Mouse (Mus musculus) liver, embryonic 14.5 days (tissue): ENCODE measurements at regions not wholly inside any gene's neighbourhood (a gene's known extent, or its start where the extent isn't known, plus 50 kb on each side); places are given as distances from the start of the nearest gene placed in this dataset.

ENCODE experiments used
- CTCF ChIP-seq: IDR thresholded peaks from 2 replicates; pipeline ENCODE4 v1.5.1; 2016; ENCODE audit warnings: antibody characterized with exemption, low read depth, control low read depth
- EP300 ChIP-seq: IDR thresholded peaks from 2 replicates; pipeline ENCODE4 v1.6.1; 2016; ENCODE audit warnings: antibody characterized with exemption, low read depth

GRCm38 (mm10) chr4:80752259-80752658, 81.7 kb upstream of the Tyrp1 start:
- TF ChIP-seq CTCF (no peak), EP300 (no peak)
